Mouse (Mus musculus): ENCODE measurements at regions not wholly inside any gene's neighbourhood (a gene's known extent, or its start where the extent isn't known, plus 50 kb on each side); places are given as distances from the start of the nearest gene placed in this dataset.

- Histone ChIP-seq H3K36me3 (ENCODE audit: control insufficient read depth, insufficient read depth, low read length) (no peaks in the 10 kb centered on the region), H3K27me3 (ENCODE audit: control insufficient read depth, insufficient read depth, low read length) (no peaks in the 10 kb centered on the region), H3K4me3 (ENCODE audit: control insufficient read depth, low read depth, low read length) (no peak overlapping the region), H3K4me1 (ENCODE audit: control insufficient read depth, insufficient read depth, low read length) (no peaks in the 10 kb centered on the region), H3K27ac (ENCODE audit: control insufficient read depth, insufficient read depth, low read depth, low read length) (no peak overlapping the region)
- no peak for TF ChIP-seq CTCF (IDR thresholded peaks at IDR 0.05; ENCODE audit: control insufficient read depth, insufficient read depth, insufficient replicate concordance, low read depth, low read length)
- no peak for TF ChIP-seq POLR2A (IDR thresholded peaks at IDR 0.05; ENCODE audit: control insufficient read depth, low read depth, low read length)
Observed at GRCm38 (mm10) chr5:39437463-39438201, 317.6 kb downstream of the Hs3st1 start.

GRCm38 (mm10) chr5:39426053-39426452, 329.2 kb downstream of the Hs3st1 start:
- Histone ChIP-seq H3K4me1 (ENCODE audit: control insufficient read depth, insufficient read depth, low read length) (no peaks in the 10 kb centered on the region), H3K36me3 (ENCODE audit: control insufficient read depth, insufficient read depth, low read length) (no peaks in the 10 kb centered on the region), H3K4me3 (ENCODE audit: control insufficient read depth, low read depth, low read length) (no peak overlapping the region), H3K27me3 (ENCODE audit: control insufficient read depth, insufficient read depth, low read length) (no peaks in the 10 kb centered on the region), H3K27ac (ENCODE audit: control insufficient read depth, insufficient read depth, low read depth, low read length) (no peak overlapping the region)
- TF ChIP-seq CTCF (IDR thresholded peaks at IDR 0.05; ENCODE audit: control insufficient read depth, insufficient read depth, insufficient replicate concordance, low read depth, low read length) (no peak), POLR2A (IDR thresholded peaks at IDR 0.05; ENCODE audit: control insufficient read depth, low read depth, low read length) (no peak)

DNA sequence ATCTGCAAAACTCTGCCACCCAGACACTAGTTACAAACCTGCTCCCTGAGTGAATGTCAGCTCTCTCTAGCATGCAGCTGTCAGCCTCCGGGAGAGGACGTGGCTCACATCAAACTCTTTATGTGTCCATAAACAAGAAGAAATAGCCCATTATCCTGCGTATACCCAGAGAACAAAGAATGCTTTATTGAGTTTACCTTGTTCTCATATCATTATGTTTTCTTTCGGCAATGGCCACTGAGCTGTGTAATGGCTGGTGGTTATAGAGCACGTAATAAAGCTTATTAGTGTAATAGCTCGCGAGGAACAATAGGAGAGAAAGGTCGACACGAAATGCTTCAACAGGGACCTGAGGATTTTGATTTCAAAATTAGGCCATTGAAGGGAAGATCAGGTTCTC, 331.6 kb downstream of the Hs3st1 start:
- H3K36me3 ChIP-seq (ENCODE audit: control insufficient read depth, insufficient read depth, low read length): no peaks in the 10 kb centered on the region
- H3K27me3 ChIP-seq (ENCODE audit: control insufficient read depth, insufficient read depth, low read length): no peaks in the 10 kb centered on the region
- H3K4me3 ChIP-seq (ENCODE audit: control insufficient read depth, low read depth, low read length): no peak overlapping the region
- no peaks in the 10 kb centered on the region for H3K4me1 ChIP-seq (ENCODE audit: control insufficient read depth, insufficient read depth, low read length)
- TF ChIP-seq POLR2A (IDR thresholded peaks at IDR 0.05; ENCODE audit: control insufficient read depth, low read depth, low read length) (no peak), CTCF (IDR thresholded peaks at IDR 0.05; ENCODE audit: control insufficient read depth, insufficient read depth, insufficient replicate concordance, low read depth, low read length) (no peak)
- no peak overlapping the region for H3K27ac ChIP-seq (ENCODE audit: control insufficient read depth, insufficient read depth, low read depth, low read length)

DNA sequence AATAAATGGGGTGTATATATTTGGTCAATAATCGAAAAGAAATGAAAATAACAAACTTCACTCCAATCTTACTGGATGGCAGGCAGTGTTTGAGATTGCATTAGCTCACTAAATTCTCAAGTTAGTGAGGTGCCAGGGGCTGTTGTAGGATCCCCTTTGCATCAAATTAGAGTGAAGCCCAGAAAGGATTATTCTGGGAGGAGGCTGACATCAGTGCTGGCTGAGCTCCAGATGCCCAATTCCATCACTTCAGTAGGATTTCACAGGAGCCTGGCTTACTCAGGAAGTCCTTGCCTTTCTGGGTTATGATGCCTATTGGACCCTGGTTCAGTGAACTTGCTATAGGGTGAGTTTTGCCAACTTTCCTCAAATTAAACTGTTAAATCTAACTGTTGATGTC, 336.5 kb downstream of the Hs3st1 start:
- H3K4me1 ChIP-seq (ENCODE audit: control insufficient read depth, insufficient read depth, low read length): no peaks in the 10 kb centered on the region
- no peak overlapping the region for H3K4me3 ChIP-seq (ENCODE audit: control insufficient read depth, low read depth, low read length)
- H3K36me3 ChIP-seq (ENCODE audit: control insufficient read depth, insufficient read depth, low read length): no peaks in the 10 kb centered on the region
- no peaks in the 10 kb centered on the region for H3K27me3 ChIP-seq (ENCODE audit: control insufficient read depth, insufficient read depth, low read length)
- H3K27ac ChIP-seq (ENCODE audit: control insufficient read depth, insufficient read depth, low read depth, low read length): no peak overlapping the region
- TF ChIP-seq POLR2A (IDR thresholded peaks at IDR 0.05; ENCODE audit: control insufficient read depth, low read depth, low read length) (no peak), CTCF (IDR thresholded peaks at IDR 0.05; ENCODE audit: control insufficient read depth, insufficient read depth, insufficient replicate concordance, low read depth, low read length) (no peak)

DNA sequence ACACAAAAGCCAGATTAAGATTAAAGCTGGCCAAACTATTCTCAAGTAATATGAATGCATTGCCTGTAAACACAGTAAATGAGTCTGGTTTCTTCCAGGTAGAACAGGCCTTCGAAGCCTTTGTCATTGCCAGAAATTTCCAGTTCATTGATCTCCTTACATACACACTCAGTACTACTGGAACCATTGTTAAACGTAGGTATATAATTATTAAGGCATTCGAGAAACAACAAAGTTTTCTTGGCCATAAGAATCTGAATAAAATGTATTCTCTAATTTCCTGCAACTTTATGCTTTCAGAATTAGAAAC, 337.5 kb downstream of the Hs3st1 start:
- Histone ChIP-seq H3K27me3 (ENCODE audit: control insufficient read depth, insufficient read depth, low read length) (no peaks in the 10 kb centered on the region), H3K4me3 (ENCODE audit: control insufficient read depth, low read depth, low read length) (no peak overlapping the region), H3K36me3 (ENCODE audit: control insufficient read depth, insufficient read depth, low read length) (no peaks in the 10 kb centered on the region), H3K27ac (ENCODE audit: control insufficient read depth, insufficient read depth, low read depth, low read length) (no peak overlapping the region), H3K4me1 (ENCODE audit: control insufficient read depth, insufficient read depth, low read length) (no peaks in the 10 kb centered on the region)
- TF ChIP-seq CTCF (IDR thresholded peaks at IDR 0.05; ENCODE audit: control insufficient read depth, insufficient read depth, insufficient replicate concordance, low read depth, low read length) (no peak), POLR2A (IDR thresholded peaks at IDR 0.05; ENCODE audit: control insufficient read depth, low read depth, low read length) (no peak)

- TF ChIP-seq CTCF (IDR thresholded peaks at IDR 0.05; ENCODE audit: control insufficient read depth, insufficient read depth, insufficient replicate concordance, low read depth, low read length) (no peak), POLR2A (IDR thresholded peaks at IDR 0.05; ENCODE audit: control insufficient read depth, low read depth, low read length) (no peak)
- Histone ChIP-seq H3K27me3 (ENCODE audit: control insufficient read depth, insufficient read depth, low read length) (no peaks in the 10 kb centered on the region), H3K4me3 (ENCODE audit: control insufficient read depth, low read depth, low read length) (no peak overlapping the region), H3K4me1 (ENCODE audit: control insufficient read depth, insufficient read depth, low read length) (no peaks in the 10 kb centered on the region), H3K36me3 (ENCODE audit: control insufficient read depth, insufficient read depth, low read length) (no peaks in the 10 kb centered on the region), H3K27ac (ENCODE audit: control insufficient read depth, insufficient read depth, low read depth, low read length) (no peak overlapping the region)
Observed at GRCm38 (mm10) chr5:39417121-39417844, 338.0 kb downstream of the Hs3st1 start.

DNA sequence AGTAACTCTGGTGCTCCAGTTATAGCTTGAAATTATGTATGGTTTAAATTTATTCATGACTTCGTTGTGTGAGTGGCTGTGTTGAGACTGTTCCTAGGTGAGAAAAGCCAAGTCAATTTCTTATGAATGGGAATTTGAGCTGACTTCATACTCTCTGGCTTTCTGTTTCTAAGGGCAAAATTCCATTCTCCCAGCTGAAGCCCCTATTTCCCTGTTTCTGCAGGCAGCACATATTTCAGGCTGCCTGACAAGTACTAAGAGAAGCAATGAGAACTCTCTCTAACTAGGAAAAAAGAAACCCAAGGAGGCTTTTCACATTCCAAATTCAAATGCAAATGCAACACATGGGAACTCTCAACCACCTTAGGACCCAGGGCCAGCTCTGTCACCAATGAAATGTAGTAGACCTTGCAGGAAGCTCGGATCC, 338.7 kb downstream of the Hs3st1 start:
- no peak overlapping the region for H3K27ac ChIP-seq (ENCODE audit: control insufficient read depth, insufficient read depth, low read depth, low read length)
- no peaks in the 10 kb centered on the region for H3K4me1 ChIP-seq (ENCODE audit: control insufficient read depth, insufficient read depth, low read length)
- TF ChIP-seq CTCF (IDR thresholded peaks at IDR 0.05; ENCODE audit: control insufficient read depth, insufficient read depth, insufficient replicate concordance, low read depth, low read length): no peak
- no peak for TF ChIP-seq POLR2A (IDR thresholded peaks at IDR 0.05; ENCODE audit: control insufficient read depth, low read depth, low read length)
- H3K36me3 ChIP-seq (ENCODE audit: control insufficient read depth, insufficient read depth, low read length): no peaks in the 10 kb centered on the region
- H3K27me3 ChIP-seq (ENCODE audit: control insufficient read depth, insufficient read depth, low read length): no peaks in the 10 kb centered on the region
- no peak overlapping the region for H3K4me3 ChIP-seq (ENCODE audit: control insufficient read depth, low read depth, low read length)
